Mouse (Mus musculus) hindbrain, embryonic 13.5 days (tissue): ENCODE measurements around the gene Acbd6. TPM values are rescaled to one million over a fixed set of nuclear protein-coding genes. Genes with fewer than 3 reads are reported as not detected.

ENCODE experiments used
- ATAC-seq: fragments of 200-750 bp; cut with Nextera tagmentation; 2 replicates; pipeline ENCODE4 v1.8.0; 2017; ENCODE audit warnings: moderate TSS enrichment; ENCODE audit not compliant: low FRiP score
- H3K27ac ChIP-seq: fragments of 300-500 bp; sonication (generic); 2 replicates; pipeline ENCODE4 v1.5.1; 2015; ENCODE audit warnings: inconsistent platforms, mild to moderate bottlenecking, moderate library complexity
- H3K27me3 ChIP-seq: fragments of 300-500 bp; sonication (generic); 2 replicates; pipeline ENCODE4 v1.6.1; 2015; ENCODE audit warnings: mild to moderate bottlenecking, inconsistent platforms
- H3K36me3 ChIP-seq: fragments of 300-500 bp; sonication (generic); 2 replicates; pipeline ENCODE4 v1.6.1; 2015; ENCODE audit warnings: mild to moderate bottlenecking, inconsistent platforms
- H3K4me1 ChIP-seq: fragments of 300-500 bp; sonication (generic); replicated peaks from 2 replicates; pipeline ENCODE4 v1.6.1; 2015; ENCODE audit warnings: inconsistent platforms
- H3K4me2 ChIP-seq: fragments of 300-500 bp; sonication (generic); 2 replicates; pipeline ENCODE4 v1.6.1; 2015; ENCODE audit warnings: inconsistent platforms, mild to moderate bottlenecking, moderate library complexity
- H3K4me3 ChIP-seq: fragments of 300-500 bp; sonication (generic); 2 replicates; pipeline ENCODE4 v1.5.1; 2015; ENCODE audit warnings: mild to moderate bottlenecking, inconsistent platforms
- H3K9ac ChIP-seq: fragments of 300-500 bp; sonication (generic); 2 replicates; pipeline ENCODE4 v1.6.1; 2015; ENCODE audit warnings: mild to moderate bottlenecking, inconsistent platforms
- H3K9me3 ChIP-seq: fragments of 300-500 bp; sonication (generic); 2 replicates; pipeline ENCODE4 v1.6.1; 2016; ENCODE audit warnings: inconsistent platforms
- WGBS: fragments of 180-500 bp; shearing (Covaris S2); methylation state at CpG from one replicate; pipeline ENCODE4 v1.1.7; 2015; 5-methylcytosine and 5-hydroxymethylcytosine counted together
- polyA plus RNA-seq: library from polyadenylated mRNA; unstranded; fragments of >200 nt; fragmentation: Nextera tagmentation; extraction: Ambion mirVana; gene quantifications from 2 replicates; pipeline ENCODE4 v1.2.1, GENCODE M21; 2015

Gene Acbd6
- polyA plus RNA-seq, 1 experiment from 2014 or later: 81.2 TPM

- peaks cover 11% of the 10 kb centered on the region for H3K27me3 ChIP-seq
- ATAC-seq: peak; percentile 51
- H3K4me3 ChIP-seq: no peak overlapping the region
- H3K4me2 ChIP-seq: no peak overlapping the region
- H3K9me3 ChIP-seq: no peaks in the 10 kb centered on the region
- H3K36me3 ChIP-seq: no peaks in the 10 kb centered on the region
- 62% methylated on average over 19 of the region's 19 CpGs for WGBS
- H3K9ac ChIP-seq: no peak overlapping the region
- H3K4me1 ChIP-seq: peaks cover 45% of the 10 kb centered on the region
- peak overlapping the region; percentile 40; the same call in 1 of the 2 replicates for H3K27ac ChIP-seq
These were observed 28.6 kb upstream of the Acbd6 start for GRCm38 (mm10) chr1:155529120-155529963.

GRCm38 (mm10) chr1:155530561-155531457, 27.1 kb upstream of the Acbd6 start:
- ATAC-seq: peak; percentile 30; the same call in 1 of the 2 replicates
- Histone ChIP-seq H3K27ac (peak overlapping the region; percentile 40; the same call in 1 of the 2 replicates), H3K36me3 (no peaks in the 10 kb centered on the region)

GRCm38 (mm10) chr1:155532396-155532795, 25.5 kb upstream of the Acbd6 start:
- Histone ChIP-seq H3K36me3 (no peaks in the 10 kb centered on the region), H3K9me3 (no peaks in the 10 kb centered on the region), H3K27ac (no peak overlapping the region), H3K4me3 (no peak overlapping the region), H3K9ac (no peak overlapping the region), H3K4me1 (peaks cover 38% of the 10 kb centered on the region), H3K4me2 (no peak overlapping the region), H3K27me3 (peaks cover 11% of the 10 kb centered on the region)
- WGBS: 95% methylated on average over 5 of the region's 5 CpGs
- ATAC-seq: no peak

More at GRCm38 (mm10) chr1:155530561-155531457, 27.1 kb upstream of the Acbd6 start:
- Histone ChIP-seq H3K4me2 (peak overlapping the region; percentile 39), H3K4me1 (peaks cover 45% of the 10 kb centered on the region), H3K27me3 (peaks cover 11% of the 10 kb centered on the region), H3K9me3 (no peaks in the 10 kb centered on the region), H3K9ac (no peak overlapping the region), H3K4me3 (peak overlapping the region; percentile 1; the same call in 1 of the 2 replicates)
- 23% methylated on average over 21 of the region's 21 CpGs for WGBS

- no peaks in the 10 kb centered on the region for H3K9me3 ChIP-seq
- peaks cover 11% of the 10 kb centered on the region; the same call in 1 of the 2 replicates for H3K27me3 ChIP-seq
- no peak overlapping the region for H3K4me2 ChIP-seq
- WGBS: 82% methylated on average over 9 of the region's 9 CpGs
- H3K4me3 ChIP-seq: no peak overlapping the region
- peaks cover 32% of the 10 kb centered on the region for H3K4me1 ChIP-seq
- no peak overlapping the region for H3K27ac ChIP-seq
- no peak overlapping the region for H3K9ac ChIP-seq
- H3K36me3 ChIP-seq: no peaks in the 10 kb centered on the region
- ATAC-seq: no peak
These were observed 24.9 kb upstream of the Acbd6 start for GRCm38 (mm10) chr1:155532833-155533688.

- 81% methylated on average over 3 of the region's 3 CpGs for WGBS
- ATAC-seq: no peak
- Histone ChIP-seq H3K36me3 (no peaks in the 10 kb centered on the region), H3K27me3 (peaks cover 11% of the 10 kb centered on the region; the same call in 1 of the 2 replicates), H3K9me3 (no peaks in the 10 kb centered on the region), H3K4me1 (peaks cover 26% of the 10 kb centered on the region), H3K4me3 (no peak overlapping the region), H3K4me2 (no peak overlapping the region), H3K9ac (no peak overlapping the region), H3K27ac (no peak overlapping the region)
These were observed 24.3 kb upstream of the Acbd6 start for GRCm38 (mm10) chr1:155533689-155533965.

GRCm38 (mm10) chr1:155537005-155537642, 20.8 kb upstream of the Acbd6 start:
- H3K27me3 ChIP-seq: peaks cover 10% of the 10 kb centered on the region; the same call in 1 of the 2 replicates
- 5% methylated on average over 2 of the region's 2 CpGs for WGBS
- H3K27ac ChIP-seq: no peak overlapping the region
- H3K9me3 ChIP-seq: no peaks in the 10 kb centered on the region
- no peak overlapping the region for H3K4me3 ChIP-seq
- H3K9ac ChIP-seq: no peak overlapping the region
- no peak overlapping the region for H3K4me2 ChIP-seq
- no peak for ATAC-seq
- H3K4me1 ChIP-seq: no peaks in the 10 kb centered on the region
- no peaks in the 10 kb centered on the region for H3K36me3 ChIP-seq

- Histone ChIP-seq H3K36me3 (no peaks in the 10 kb centered on the region), H3K27ac (no peak overlapping the region), H3K9ac (no peak overlapping the region), H3K4me3 (no peak overlapping the region), H3K27me3 (0 out of 2 replicates have a peak, but pooled peaks cover 2% of the 10 kb centered on the region), H3K4me1 (no peaks in the 10 kb centered on the region), H3K4me2 (no peak overlapping the region), H3K9me3 (no peaks in the 10 kb centered on the region)
- WGBS: 68% methylated on average over 7 of the region's 7 CpGs
- no peak for ATAC-seq
These were observed 19.9 kb upstream of the Acbd6 start for GRCm38 (mm10) chr1:155538006-155538405.

GRCm38 (mm10) chr1:155557642-155558011, 293 bp upstream of the Acbd6 start:
- WGBS: 53% methylated on average over 9 of the region's 9 CpGs
- peaks cover 36% of the 10 kb centered on the region for H3K4me1 ChIP-seq
- H3K9ac ChIP-seq: peak overlapping the region; percentile 95
- 0 out of 2 replicates have a peak, but pooled peaks have one; percentile 16 for ATAC-seq
- H3K36me3 ChIP-seq: no peaks in the 10 kb centered on the region
- peak overlapping the region; percentile 86 for H3K27ac ChIP-seq
- H3K4me3 ChIP-seq: peak overlapping the region; percentile 89
- H3K27me3 ChIP-seq: no peaks in the 10 kb centered on the region
- peaks cover 6% of the 10 kb centered on the region; the same call in 1 of the 2 replicates for H3K9me3 ChIP-seq
- peak overlapping the region; percentile 85 for H3K4me2 ChIP-seq

GRCm38 (mm10) chr1:155560021-155560420, 2.1 kb downstream of the Acbd6 start:
- H3K4me1 ChIP-seq: peaks cover 36% of the 10 kb centered on the region
- no peaks in the 10 kb centered on the region for H3K36me3 ChIP-seq
- no peaks in the 10 kb centered on the region for H3K27me3 ChIP-seq
- ATAC-seq: no peak
- H3K4me2 ChIP-seq: peak overlapping the region; percentile 85
- no peak overlapping the region for H3K27ac ChIP-seq
- 86% methylated on average over 4 of the region's 4 CpGs for whole genome bisulfite sequencing
- H3K9ac ChIP-seq: no peak overlapping the region
- no peaks in the 10 kb centered on the region for H3K9me3 ChIP-seq
- H3K4me3 ChIP-seq: no peak overlapping the region

- peaks cover 5% of the 10 kb centered on the region for H3K36me3 ChIP-seq
- H3K27me3 ChIP-seq: no peaks in the 10 kb centered on the region
- WGBS: 93% methylated on average over 2 of the region's 2 CpGs
- peaks cover 36% of the 10 kb centered on the region for H3K4me1 ChIP-seq
- no peak overlapping the region for H3K4me3 ChIP-seq
- H3K9me3 ChIP-seq: no peaks in the 10 kb centered on the region
- H3K27ac ChIP-seq: no peak overlapping the region
- H3K4me2 ChIP-seq: no peak overlapping the region
- no peak overlapping the region for H3K9ac ChIP-seq
- no peak for ATAC-seq
These were observed 2.8 kb downstream of the Acbd6 start for GRCm38 (mm10) chr1:155560678-155561077.

GRCm38 (mm10) chr1:155562206-155562605, 4.3 kb downstream of the Acbd6 start:
- Histone ChIP-seq H3K9ac (no peak overlapping the region), H3K4me1 (peaks cover 36% of the 10 kb centered on the region), H3K27ac (no peak overlapping the region), H3K27me3 (no peaks in the 10 kb centered on the region), H3K4me2 (no peak overlapping the region), H3K9me3 (no peaks in the 10 kb centered on the region), H3K4me3 (no peak overlapping the region), H3K36me3 (peaks cover 14% of the 10 kb centered on the region)
- no peak for ATAC-seq
- WGBS: 85% methylated on average over 6 of the region's 6 CpGs
